In genomic region chr10:95828374-95828773, GRCm38 (mm10) we compare ENCODE assay signal across 19 mouse cellular contexts. TPM values are rescaled to one million over a fixed set of nuclear protein-coding genes. Genes with fewer than 3 reads are reported as not detected.
DNase-seq lines count a peak whose midpoint lies in the region; ATAC-seq and TF ChIP-seq lines count a peak whose summit lies in the region.
"Had no signal": no experiment of that assay in that cellular context is flagged by ENCODE, and none has a peak within 500 bp of the region (broad histone marks: within the 10 kb centered on the region; RNA-seq: fewer than 3 reads in every experiment).

No protein-coding gene starts in this region.

- no peak overlapping the region for H3K4me3 ChIP-seq in liver, adult 2 months (ENCODE audit: insufficient read depth, low read depth, low read length)
- H3K4me3 ChIP-seq: embryonic facial prominence, embryonic 10.5 days; limb, embryonic 15.5 days; lung, embryonic 15.5 days; neural tube, embryonic 12.5 days had no signal

- peak; percentile 96 for DNase-seq in liver, adult 2 months (ENCODE audit: extremely low read depth, low read depth, low spot score)
- no peak for DNase-seq in liver
- peak; percentile 55 to 71 for DNase-seq in cerebellum, postnatal 14 days
- peak; percentile 68 for DNase-seq in heart, adult 8-10 months (ENCODE audit: low spot score)
- DNase-seq in lung, postnatal 4 days: no peak
- no peak for DNase-seq in embryo, embryonic 10 days (ENCODE audit: low spot score)
- DNase-seq: kidney, postnatal 14 days; layer of hippocampus, postnatal 36 days; midbrain, embryonic 14.5 days; thymus, postnatal 14 days had no signal

- H3K36me3 ChIP-seq in liver, adult 2 months (ENCODE audit: control insufficient read depth, insufficient read depth, low read length): no peaks in the 10 kb centered on the region
- H3K36me3 ChIP-seq: embryonic facial prominence, embryonic 10.5 days; limb, embryonic 15.5 days; lung, embryonic 15.5 days; neural tube, embryonic 12.5 days had no signal

- WGBS in liver, adult 2 months: 26% methylated on average over 5 of the region's 5 CpGs

- H3K79me2 ChIP-seq in liver, adult 2 months (ENCODE audit: control insufficient read depth, insufficient read depth, low read length): no peaks in the 10 kb centered on the region

- no peak overlapping the region for H3K9ac ChIP-seq in liver, adult 2 months (ENCODE audit: low read depth, low read length)
- H3K9ac ChIP-seq: limb, embryonic 15.5 days; lung, embryonic 15.5 days; neural tube, embryonic 12.5 days had no signal

- peak; percentile 90 for ATAC-seq in megakaryocyte-erythroid progenitor cell, adult 5-6 weeks (replicated peaks; ENCODE audit: low FRiP score, low TSS enrichment, poor library complexity, severe bottlenecking)
- ATAC-seq: intestine, embryonic 16.5 days had no signal

- TF ChIP-seq POLR2A in liver, adult 2 months (IDR thresholded peaks at IDR 0.05; ENCODE audit: extremely low read depth, insufficient read depth, low read length): no peak

- peaks cover 3% of the 10 kb centered on the region; the same call in 1 of the 2 replicates for H3K4me1 ChIP-seq in liver, adult 2 months (ENCODE audit: control insufficient read depth, insufficient read depth, low read length)

- peak overlapping the region; percentile 22; the same call in 1 of the 2 replicates for H3K27ac ChIP-seq in liver, adult 2 months (replicated peaks; ENCODE audit: insufficient read depth, low read depth, low read length)
- H3K27ac ChIP-seq: embryonic facial prominence, embryonic 10.5 days; limb, embryonic 15.5 days; lung, embryonic 15.5 days; neural tube, embryonic 12.5 days had no signal

- TF ChIP-seq CTCF in liver, adult 2 months (IDR thresholded peaks at IDR 0.05; ENCODE audit: low read depth, low read length): peak; percentile 31; the same call in 1 of the 2 replicates

- H3K27me3 ChIP-seq in liver, adult 2 months (ENCODE audit: control insufficient read depth, insufficient read depth, low read length): no peaks in the 10 kb centered on the region
- H3K27me3 ChIP-seq: limb, embryonic 15.5 days; lung, embryonic 15.5 days; neural tube, embryonic 12.5 days had no signal

RNA-seq across cellular contexts. Expression of gene Gm33543, which starts 14.4 kb away (rescaled TPM):
- 24.2 and 31.1 TPM in 2 replicates for total RNA-seq in liver, adult 2 months (2014; rRNA removed)
- polyA plus RNA-seq in liver, adult 2 months (2012; rRNA removed): 4.6 and 7.3 TPM in 2 replicates
- total RNA-seq in heart, adult 8-10 months (2022): 1 to 10 TPM; 2.6 to 5.4 (median 4.0) TPM
- not detected in 2 replicates for total RNA-seq in megakaryocyte-erythroid progenitor cell, adult 5-6 weeks (2014; fragmentation: Nextera tagmentation)
- not detected in 2 replicates for total RNA-seq in megakaryocyte-erythroid progenitor cell, adult 5-6 weeks (2017)
- total RNA-seq: adrenal gland, adult 18-20 months; layer of hippocampus, postnatal 36 days had no signal
- polyA plus RNA-seq: embryonic facial prominence, embryonic 10.5 days; frontal cortex, adult 2 months; hindbrain, embryonic 11.5 days; intestine, embryonic 16.5 days; limb, embryonic 15.5 days; lung, embryonic 15.5 days; midbrain, embryonic 14.5 days; neural tube, embryonic 12.5 days had no signal

Comparison
In these comparisons a context has a peak if more than half of its experiments do, and no peak if none do; other contexts are left out.
1. DNase-seq: peak in liver, adult 2 months (single experiment), cerebellum, postnatal 14 days (2 of 2) and heart, adult 8-10 months (single experiment); none in liver (single experiment), lung, postnatal 4 days (0 of 2) and embryo, embryonic 10 days (single experiment).